Mouse (Mus musculus): Measurements from ENCODE around the gene Pck1. TPM values are rescaled to one million over a fixed set of nuclear protein-coding genes. Genes with fewer than 3 reads are reported as not detected.

Pck1 gene
- polyA plus RNA-seq, 1 experiment from 2014 or later: 3.0 TPM

- peak; percentile 78 for ATAC-seq (ENCODE audit: low FRiP score, low TSS enrichment)
- Histone ChIP-seq H3K9me3 (ENCODE audit: control insufficient read depth, low read length) (peaks cover 7% of the 10 kb centered on the region; the same call in 1 of the 2 replicates), H3K36me3 (ENCODE audit: control insufficient read depth, insufficient read depth, low read length) (no peaks in the 10 kb centered on the region), H3K27ac (ENCODE audit: low read depth, low read length) (peak overlapping the region; percentile 88), H3K9ac (ENCODE audit: low read depth, low read length) (peak overlapping the region; percentile 18; the same call in 1 of the 2 replicates), H3K27me3 (ENCODE audit: control insufficient read depth, insufficient read depth, low read length) (peaks cover 13% of the 10 kb centered on the region), H3K4me2 (replicated peaks; ENCODE audit: low read depth, low read length) (peak overlapping the region; percentile 44), H3K4me1 (ENCODE audit: control insufficient read depth, insufficient read depth, low read length) (peaks cover 36% of the 10 kb centered on the region), H3K4me3 (ENCODE audit: low read length) (peak overlapping the region; percentile 23)
- 3% methylated on average over 22 of the region's 22 CpGs for WGBS
Measured at GRCm38 (mm10) chr2:173173521-173174511, 21.0 kb downstream of the Pck1 start.

GRCm38 (mm10) chr2:173174569-173174968 lies 21.7 kb downstream of the Pck1 start:
- peak overlapping the region; percentile 44; the same call in 1 of the 2 replicates for H3K4me2 ChIP-seq (replicated peaks; ENCODE audit: low read depth, low read length)
- peak overlapping the region; percentile 13 for H3K27ac ChIP-seq (ENCODE audit: low read depth, low read length)
- WGBS: 40% methylated on average over 1 of the region's 1 CpGs
- H3K9ac ChIP-seq (ENCODE audit: low read depth, low read length): no peak overlapping the region
- peaks cover 6% of the 10 kb centered on the region for H3K27me3 ChIP-seq (ENCODE audit: control insufficient read depth, insufficient read depth, low read length)
- peaks cover 35% of the 10 kb centered on the region for H3K4me1 ChIP-seq (ENCODE audit: control insufficient read depth, insufficient read depth, low read length)
- no peaks in the 10 kb centered on the region for H3K36me3 ChIP-seq (ENCODE audit: control insufficient read depth, insufficient read depth, low read length)
- H3K9me3 ChIP-seq (ENCODE audit: control insufficient read depth, low read length): peaks cover 7% of the 10 kb centered on the region; the same call in 1 of the 2 replicates
- no peak for ATAC-seq (ENCODE audit: low FRiP score, low TSS enrichment)
- H3K4me3 ChIP-seq (ENCODE audit: low read length): no peak overlapping the region

- H3K27me3 ChIP-seq (ENCODE audit: control insufficient read depth, insufficient read depth, low read length): peaks cover 6% of the 10 kb centered on the region; the same call in 1 of the 2 replicates
- 93% methylated on average over 5 of the region's 5 CpGs for WGBS
Measured at GRCm38 (mm10) chr2:173175703-173176102, 22.9 kb downstream of the Pck1 start.

GRCm38 (mm10) chr2:173177481-173177880 lies 24.6 kb downstream of the Pck1 start:
- 74% methylated on average over 5 of the region's 5 CpGs for WGBS
- Histone ChIP-seq H3K9me3 (ENCODE audit: control insufficient read depth, low read length) (peaks cover 7% of the 10 kb centered on the region; the same call in 1 of the 2 replicates), H3K9ac (ENCODE audit: low read depth, low read length) (no peak overlapping the region), H3K4me1 (ENCODE audit: control insufficient read depth, insufficient read depth, low read length) (peaks cover 25% of the 10 kb centered on the region), H3K27me3 (ENCODE audit: control insufficient read depth, insufficient read depth, low read length) (peaks cover 12% of the 10 kb centered on the region; the same call in 1 of the 2 replicates), H3K4me2 (replicated peaks; ENCODE audit: low read depth, low read length) (no peak overlapping the region), H3K4me3 (ENCODE audit: low read length) (no peak overlapping the region), H3K27ac (ENCODE audit: low read depth, low read length) (no peak overlapping the region), H3K36me3 (ENCODE audit: control insufficient read depth, insufficient read depth, low read length) (no peaks in the 10 kb centered on the region)
- no peak for ATAC-seq (ENCODE audit: low FRiP score, low TSS enrichment)

More at GRCm38 (mm10) chr2:173175703-173176102, 22.9 kb downstream of the Pck1 start:
- peaks cover 7% of the 10 kb centered on the region; the same call in 1 of the 2 replicates for H3K9me3 ChIP-seq (ENCODE audit: control insufficient read depth, low read length)
- H3K27ac ChIP-seq (ENCODE audit: low read depth, low read length): no peak overlapping the region
- H3K4me2 ChIP-seq (replicated peaks; ENCODE audit: low read depth, low read length): no peak overlapping the region
- no peak overlapping the region for H3K4me3 ChIP-seq (ENCODE audit: low read length)
- H3K9ac ChIP-seq (ENCODE audit: low read depth, low read length): no peak overlapping the region
- no peak for ATAC-seq (ENCODE audit: low FRiP score, low TSS enrichment)
- H3K36me3 ChIP-seq (ENCODE audit: control insufficient read depth, insufficient read depth, low read length): no peaks in the 10 kb centered on the region
- peaks cover 35% of the 10 kb centered on the region for H3K4me1 ChIP-seq (ENCODE audit: control insufficient read depth, insufficient read depth, low read length)

GRCm38 (mm10) chr2:173177951-173178350 lies 25.1 kb downstream of the Pck1 start:
- Histone ChIP-seq H3K4me1 (ENCODE audit: control insufficient read depth, insufficient read depth, low read length) (peaks cover 21% of the 10 kb centered on the region), H3K9ac (ENCODE audit: low read depth, low read length) (no peak overlapping the region), H3K9me3 (ENCODE audit: control insufficient read depth, low read length) (peaks cover 7% of the 10 kb centered on the region; the same call in 1 of the 2 replicates), H3K27ac (ENCODE audit: low read depth, low read length) (no peak overlapping the region), H3K4me2 (replicated peaks; ENCODE audit: low read depth, low read length) (no peak overlapping the region), H3K36me3 (ENCODE audit: control insufficient read depth, insufficient read depth, low read length) (no peaks in the 10 kb centered on the region), H3K27me3 (ENCODE audit: control insufficient read depth, insufficient read depth, low read length) (peaks cover 12% of the 10 kb centered on the region; the same call in 1 of the 2 replicates), H3K4me3 (ENCODE audit: low read length) (no peak overlapping the region)
- 85% methylated on average over 8 of the region's 8 CpGs for WGBS
- no peak for ATAC-seq (ENCODE audit: low FRiP score, low TSS enrichment)

- no peak overlapping the region for H3K4me2 ChIP-seq (replicated peaks; ENCODE audit: low read depth, low read length)
- no peak overlapping the region for H3K4me3 ChIP-seq (ENCODE audit: low read length)
- H3K27ac ChIP-seq (ENCODE audit: low read depth, low read length): no peak overlapping the region
- WGBS: 76% methylated on average over 7 of the region's 7 CpGs
- ATAC-seq (ENCODE audit: low FRiP score, low TSS enrichment): no peak
- no peaks in the 10 kb centered on the region for H3K36me3 ChIP-seq (ENCODE audit: control insufficient read depth, insufficient read depth, low read length)
- peaks cover 7% of the 10 kb centered on the region; the same call in 1 of the 2 replicates for H3K9me3 ChIP-seq (ENCODE audit: control insufficient read depth, low read length)
- peaks cover 10% of the 10 kb centered on the region for H3K4me1 ChIP-seq (ENCODE audit: control insufficient read depth, insufficient read depth, low read length)
- H3K27me3 ChIP-seq (ENCODE audit: control insufficient read depth, insufficient read depth, low read length): peaks cover 15% of the 10 kb centered on the region
- no peak overlapping the region for H3K9ac ChIP-seq (ENCODE audit: low read depth, low read length)
Measured at GRCm38 (mm10) chr2:173179046-173179445, 26.2 kb downstream of the Pck1 start.

- Histone ChIP-seq H3K4me2 (replicated peaks; ENCODE audit: low read depth, low read length) (no peak overlapping the region), H3K9ac (ENCODE audit: low read depth, low read length) (no peak overlapping the region), H3K4me3 (ENCODE audit: low read length) (no peak overlapping the region), H3K36me3 (ENCODE audit: control insufficient read depth, insufficient read depth, low read length) (no peaks in the 10 kb centered on the region), H3K27me3 (ENCODE audit: control insufficient read depth, insufficient read depth, low read length) (peaks cover 21% of the 10 kb centered on the region), H3K27ac (ENCODE audit: low read depth, low read length) (no peak overlapping the region), H3K4me1 (ENCODE audit: control insufficient read depth, insufficient read depth, low read length) (peaks cover 4% of the 10 kb centered on the region; the same call in 1 of the 2 replicates), H3K9me3 (ENCODE audit: control insufficient read depth, low read length) (peaks cover 7% of the 10 kb centered on the region; the same call in 1 of the 2 replicates)
- WGBS: 83% methylated on average over 4 of the region's 4 CpGs
- ATAC-seq (ENCODE audit: low FRiP score, low TSS enrichment): no peak
Measured at GRCm38 (mm10) chr2:173180026-173180425, 27.2 kb downstream of the Pck1 start.

GRCm38 (mm10) chr2:173180721-173181388 lies 28.0 kb downstream of the Pck1 start:
- Histone ChIP-seq H3K36me3 (ENCODE audit: control insufficient read depth, insufficient read depth, low read length) (no peaks in the 10 kb centered on the region), H3K27ac (ENCODE audit: low read depth, low read length) (no peak overlapping the region), H3K9me3 (ENCODE audit: control insufficient read depth, low read length) (peaks cover 1% of the 10 kb centered on the region; the same call in 1 of the 2 replicates), H3K9ac (ENCODE audit: low read depth, low read length) (no peak overlapping the region), H3K4me2 (replicated peaks; ENCODE audit: low read depth, low read length) (no peak overlapping the region), H3K4me1 (ENCODE audit: control insufficient read depth, insufficient read depth, low read length) (peaks cover 4% of the 10 kb centered on the region; the same call in 1 of the 2 replicates), H3K27me3 (ENCODE audit: control insufficient read depth, insufficient read depth, low read length) (peaks cover 22% of the 10 kb centered on the region), H3K4me3 (ENCODE audit: low read length) (no peak overlapping the region)
- ATAC-seq (ENCODE audit: low FRiP score, low TSS enrichment): no peak
- WGBS: 61% methylated on average over 11 of the region's 11 CpGs

Measured in kidney, embryonic 14.5 days (tissue).